Mouse (Mus musculus): ENCODE results near the gene Mrpl22. TPM values are rescaled to one million over a fixed set of nuclear protein-coding genes. Genes with fewer than 3 reads are reported as not detected.
"Not testable (repeated sequence)": the region's sequence is repeated elsewhere in the genome, so short reads cannot be mapped to it uniquely, and the experiment has no call there.

The Mrpl22 gene
- polyA plus RNA-seq, 1 experiment from 2014 or later: 138 TPM

DNA sequence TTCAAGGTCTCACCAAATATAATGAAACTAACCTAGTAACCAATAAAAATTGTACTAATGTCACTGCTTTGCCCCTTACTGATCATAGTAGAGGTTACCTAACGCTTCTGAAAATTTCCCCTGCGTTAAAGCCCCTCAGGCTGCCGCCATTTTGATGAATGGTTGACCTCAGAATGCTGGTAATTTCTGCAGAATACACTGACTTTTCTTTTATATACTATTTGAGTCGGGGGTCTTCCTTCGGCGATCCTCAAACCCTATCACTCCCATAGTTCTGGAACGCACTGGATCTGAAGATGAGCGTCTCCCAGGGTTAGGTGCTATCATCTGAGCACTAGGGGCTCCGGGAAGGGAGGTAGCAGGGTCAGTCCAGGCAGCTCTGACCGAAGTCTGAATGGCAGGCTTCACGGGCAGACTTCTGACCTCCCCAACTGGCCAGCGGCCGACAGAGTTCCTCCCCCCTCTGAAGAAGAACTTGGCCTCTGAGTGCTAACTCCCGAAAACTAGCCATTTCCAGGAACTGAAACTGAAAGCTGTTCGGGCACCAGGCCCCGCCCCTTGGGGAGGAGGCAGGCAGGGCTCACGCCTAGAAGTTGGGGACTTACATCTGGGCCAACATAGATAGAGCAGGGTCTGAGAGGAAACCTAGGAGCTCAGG is 43.1 kb downstream of the Mrpl22 start:
- ATAC-seq (no peak), DNase-seq (ENCODE audit: low spot score) (no peak)
- no peaks in the 10 kb centered on the region for H3K9me3 ChIP-seq (replicated peaks; ENCODE audit: control insufficient read depth, low read length)
- no peaks in the 10 kb centered on the region for H3K4me1 ChIP-seq (ENCODE audit: control insufficient read depth, insufficient read depth, low read length)
- no peak overlapping the region for H3K9ac ChIP-seq (ENCODE audit: low read length)
- H3K27ac ChIP-seq (ENCODE audit: low read depth, low read length): no peak overlapping the region
- H3K27me3 ChIP-seq (replicated peaks; ENCODE audit: control insufficient read depth, insufficient read depth, low read length): 0 out of 2 replicates have a peak, but pooled peaks cover 6% of the 10 kb centered on the region
- peak overlapping the region; percentile 33; the same call in 1 of the 2 replicates for H3K4me2 ChIP-seq (ENCODE audit: low read length)
- H3K4me3 ChIP-seq (ENCODE audit: low read depth, low read length): no peak overlapping the region; the same call in 1 of the 2 replicates
- H3K36me3 ChIP-seq (ENCODE audit: control insufficient read depth, insufficient read depth, low read length): no peaks in the 10 kb centered on the region
- WGBS: 57% methylated on average over 16 of the region's 17 CpGs

DNA sequence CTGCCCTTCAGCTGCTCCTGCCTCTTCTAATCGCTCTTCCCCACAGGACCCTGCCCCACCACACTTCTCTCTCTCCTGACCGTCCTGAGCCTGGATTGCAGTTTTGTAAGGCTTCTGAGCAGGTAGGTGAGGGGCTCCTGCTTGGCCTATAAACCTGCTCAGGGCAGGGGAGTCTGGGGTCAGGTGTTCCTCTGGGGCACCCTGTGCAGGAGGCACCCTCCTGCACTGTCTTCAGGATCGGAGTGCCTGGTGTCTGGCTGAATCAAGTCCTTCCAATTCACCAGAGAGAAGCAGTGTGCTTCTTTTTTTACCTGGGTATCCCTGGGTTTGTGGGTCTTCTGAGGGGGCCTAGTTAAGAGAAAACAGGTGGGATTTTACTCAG is 43.6 kb downstream of the Mrpl22 start:
- H3K27ac ChIP-seq (ENCODE audit: low read depth, low read length); H3K9ac ChIP-seq (ENCODE audit: low read length); H3K4me3 ChIP-seq (ENCODE audit: low read depth, low read length); H3K36me3 ChIP-seq (ENCODE audit: control insufficient read depth, insufficient read depth, low read length); H3K4me1 ChIP-seq (ENCODE audit: control insufficient read depth, insufficient read depth, low read length); H3K4me2 ChIP-seq (ENCODE audit: low read length); H3K9me3 ChIP-seq (replicated peaks; ENCODE audit: control insufficient read depth, low read length); ATAC-seq; H3K27me3 ChIP-seq (replicated peaks; ENCODE audit: control insufficient read depth, insufficient read depth, low read length); DNase-seq (ENCODE audit: low spot score): not testable (repeated sequence)
- WGBS: 55% methylated on average over 2 of the region's 3 CpGs

DNA sequence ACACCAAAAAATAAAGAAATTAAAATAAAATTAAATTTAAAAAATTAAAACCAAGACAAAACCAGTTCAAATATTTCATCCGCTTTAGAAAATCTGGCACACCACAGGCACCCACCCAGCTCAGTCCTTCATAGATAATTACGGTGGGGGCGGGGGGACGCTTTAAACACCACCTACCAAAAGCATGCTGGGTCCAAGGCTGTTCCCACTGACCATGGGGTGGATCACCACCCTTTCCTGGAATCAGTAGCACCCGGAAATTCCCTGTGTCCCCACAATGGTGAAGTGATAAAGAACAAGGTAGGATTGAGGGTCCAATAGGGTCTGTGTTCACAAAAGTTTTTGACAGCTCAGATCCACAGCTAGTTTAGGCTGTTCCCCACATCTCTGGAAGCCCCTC is 44.4 kb downstream of the Mrpl22 start:
- Histone ChIP-seq H3K27ac (ENCODE audit: low read depth, low read length) (no peak overlapping the region), H3K4me1 (ENCODE audit: control insufficient read depth, insufficient read depth, low read length) (no peaks in the 10 kb centered on the region), H3K36me3 (ENCODE audit: control insufficient read depth, insufficient read depth, low read length) (no peaks in the 10 kb centered on the region), H3K9ac (ENCODE audit: low read length) (no peak overlapping the region), H3K27me3 (replicated peaks; ENCODE audit: control insufficient read depth, insufficient read depth, low read length) (0 out of 2 replicates have a peak, but pooled peaks cover 3% of the 10 kb centered on the region), H3K4me2 (ENCODE audit: low read length) (no peak overlapping the region), H3K4me3 (ENCODE audit: low read depth, low read length) (no peak overlapping the region), H3K9me3 (replicated peaks; ENCODE audit: control insufficient read depth, low read length) (no peaks in the 10 kb centered on the region)
- no peak for ATAC-seq
- 84% methylated on average over 5 of the region's 5 CpGs for WGBS
- DNase-seq (ENCODE audit: low spot score): no peak

DNA sequence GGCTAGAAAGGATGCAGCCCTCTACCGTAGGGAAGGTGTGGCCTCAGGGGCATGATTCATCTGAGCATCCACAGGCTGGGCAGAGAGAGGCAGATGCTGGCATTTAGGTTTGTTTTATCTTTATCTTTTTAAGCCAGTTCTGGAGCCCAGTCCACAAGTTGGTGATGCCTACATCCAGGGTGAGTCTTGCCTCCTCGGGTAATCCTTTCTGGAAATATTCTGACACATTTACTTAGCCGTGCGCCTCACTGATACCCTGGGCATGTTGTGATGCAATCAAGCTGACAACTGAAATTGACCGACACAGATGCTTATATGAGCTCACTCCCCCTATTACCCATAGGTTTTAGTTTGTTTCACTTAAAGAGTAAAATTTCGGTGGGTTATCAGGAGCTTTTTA is 45.4 kb downstream of the Mrpl22 start:
- H3K9ac ChIP-seq (ENCODE audit: low read length): no peak overlapping the region
- WGBS: 90% methylated on average over 6 of the region's 6 CpGs
- DNase-seq (ENCODE audit: low spot score): no peak

DNA sequence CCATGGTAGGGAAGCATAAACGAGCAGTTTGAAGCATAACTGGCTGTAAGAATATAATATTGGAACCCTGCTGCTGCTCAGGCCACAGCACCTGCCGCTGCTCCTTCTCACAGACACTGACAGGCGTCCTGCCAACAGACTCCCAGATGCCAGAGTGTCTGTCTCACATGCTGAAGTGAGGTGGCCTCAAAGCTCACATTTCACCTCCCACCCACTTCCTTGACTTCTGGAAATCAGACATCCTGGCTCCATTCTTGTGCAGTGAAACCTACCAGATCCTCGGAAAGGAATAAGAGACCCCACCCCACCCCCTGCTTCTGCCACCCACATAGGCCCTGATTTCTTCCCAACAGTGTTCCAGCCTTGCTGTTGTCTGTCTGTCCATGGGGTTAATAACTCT is 52.3 kb downstream of the Mrpl22 start:
- Histone ChIP-seq H3K36me3 (ENCODE audit: control insufficient read depth, insufficient read depth, low read length) (no peaks in the 10 kb centered on the region), H3K4me1 (ENCODE audit: control insufficient read depth, insufficient read depth, low read length) (no peaks in the 10 kb centered on the region), H3K9ac (ENCODE audit: low read length) (no peak overlapping the region), H3K9me3 (replicated peaks; ENCODE audit: control insufficient read depth, low read length) (no peaks in the 10 kb centered on the region), H3K4me3 (ENCODE audit: low read depth, low read length) (no peak overlapping the region), H3K27ac (ENCODE audit: low read depth, low read length) (no peak overlapping the region), H3K27me3 (replicated peaks; ENCODE audit: control insufficient read depth, insufficient read depth, low read length) (no peaks in the 10 kb centered on the region), H3K4me2 (ENCODE audit: low read length) (no peak overlapping the region)
- ATAC-seq: no peak
- WGBS: 52% methylated on average over 4 of the region's 4 CpGs
- DNase-seq (ENCODE audit: low spot score): no peak

More for the DNA sequence above, 45.4 kb downstream of the Mrpl22 start:
- H3K27ac ChIP-seq (ENCODE audit: low read depth, low read length): no peak overlapping the region
- no peaks in the 10 kb centered on the region for H3K36me3 ChIP-seq (ENCODE audit: control insufficient read depth, insufficient read depth, low read length)
- no peaks in the 10 kb centered on the region for H3K27me3 ChIP-seq (replicated peaks; ENCODE audit: control insufficient read depth, insufficient read depth, low read length)
- no peak overlapping the region for H3K4me3 ChIP-seq (ENCODE audit: low read depth, low read length)
- H3K9me3 ChIP-seq (replicated peaks; ENCODE audit: control insufficient read depth, low read length): no peaks in the 10 kb centered on the region
- H3K4me2 ChIP-seq (ENCODE audit: low read length): no peak overlapping the region
- ATAC-seq: no peak
- H3K4me1 ChIP-seq (ENCODE audit: control insufficient read depth, insufficient read depth, low read length): no peaks in the 10 kb centered on the region

DNA sequence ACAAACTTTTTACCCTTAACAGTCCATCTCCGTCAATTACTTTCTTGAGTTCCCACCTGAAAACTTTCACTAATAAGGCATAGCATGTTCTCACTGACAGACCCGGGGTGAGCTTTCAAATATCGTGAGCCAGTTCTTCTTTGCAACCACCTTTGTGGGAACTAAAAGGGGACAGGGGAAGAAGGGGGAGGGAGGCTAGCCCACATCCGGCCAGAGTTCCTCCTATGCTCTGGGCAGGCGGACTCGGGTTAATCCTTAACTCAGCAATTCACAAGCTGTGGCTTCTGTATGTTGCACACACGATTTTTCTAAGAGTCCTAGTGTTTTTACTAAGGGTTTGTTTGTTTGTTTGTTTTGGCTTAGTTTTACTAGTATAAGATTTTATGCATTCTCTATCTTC is 52.9 kb downstream of the Mrpl22 start:
- Histone ChIP-seq H3K27ac (ENCODE audit: low read depth, low read length) (no peak overlapping the region), H3K27me3 (replicated peaks; ENCODE audit: control insufficient read depth, insufficient read depth, low read length) (no peaks in the 10 kb centered on the region), H3K4me1 (ENCODE audit: control insufficient read depth, insufficient read depth, low read length) (no peaks in the 10 kb centered on the region), H3K9ac (ENCODE audit: low read length) (no peak overlapping the region), H3K9me3 (replicated peaks; ENCODE audit: control insufficient read depth, low read length) (no peaks in the 10 kb centered on the region), H3K4me2 (ENCODE audit: low read length) (no peak overlapping the region), H3K36me3 (ENCODE audit: control insufficient read depth, insufficient read depth, low read length) (no peaks in the 10 kb centered on the region), H3K4me3 (ENCODE audit: low read depth, low read length) (no peak overlapping the region)
- no peak for DNase-seq (ENCODE audit: low spot score)
- ATAC-seq: no peak
- WGBS: 77% methylated on average over 7 of the region's 7 CpGs

DNA sequence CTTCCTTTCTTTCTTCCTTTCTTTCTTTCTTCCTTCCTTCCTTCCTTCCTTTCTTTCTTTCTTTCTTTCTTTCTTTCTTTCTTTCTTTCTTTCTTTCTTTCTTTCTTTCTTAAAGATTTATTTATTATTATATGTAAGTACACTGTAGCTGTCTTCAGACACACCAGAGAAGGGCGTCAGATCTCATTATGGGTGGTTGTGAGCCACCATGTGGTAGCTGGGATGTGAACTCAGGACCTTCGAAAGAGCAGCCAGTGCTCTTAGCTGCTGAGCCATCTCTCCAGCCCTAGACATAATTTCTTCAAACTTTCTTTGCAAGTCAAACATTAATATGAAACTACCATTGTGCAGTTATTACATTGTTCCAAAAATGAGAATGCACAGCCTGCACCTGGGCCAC is 53.4 kb downstream of the Mrpl22 start:
- not testable (repeated sequence) for H3K4me1 ChIP-seq (ENCODE audit: control insufficient read depth, insufficient read depth, low read length); H3K36me3 ChIP-seq (ENCODE audit: control insufficient read depth, insufficient read depth, low read length); H3K27ac ChIP-seq (ENCODE audit: low read depth, low read length); ATAC-seq; H3K4me2 ChIP-seq (ENCODE audit: low read length); H3K9ac ChIP-seq (ENCODE audit: low read length); H3K27me3 ChIP-seq (replicated peaks; ENCODE audit: control insufficient read depth, insufficient read depth, low read length); H3K4me3 ChIP-seq (ENCODE audit: low read depth, low read length); DNase-seq (ENCODE audit: low spot score); H3K9me3 ChIP-seq (replicated peaks; ENCODE audit: control insufficient read depth, low read length)
- 77% methylated on average over 2 of the region's 2 CpGs for WGBS

DNA sequence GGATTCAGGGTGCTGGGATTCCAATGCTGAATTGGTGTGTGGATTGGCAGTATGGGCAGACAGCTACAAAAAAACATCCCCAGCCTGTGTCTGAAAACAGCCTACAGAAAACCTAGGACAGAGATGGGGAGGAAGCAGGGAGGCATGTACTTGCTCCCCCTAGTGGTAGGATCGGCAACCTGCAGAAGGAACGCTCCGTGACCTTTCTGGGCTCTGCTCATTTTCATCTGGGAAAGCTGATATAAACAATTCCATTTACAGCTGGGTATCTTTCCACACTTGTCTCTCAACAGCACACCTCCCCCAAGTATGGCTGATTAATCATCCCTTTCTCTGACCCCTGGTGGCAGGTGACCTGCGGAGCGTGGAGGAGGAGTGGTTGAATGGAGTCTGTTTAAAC is 54.2 kb downstream of the Mrpl22 start:
- H3K27ac ChIP-seq (ENCODE audit: low read depth, low read length): no peak overlapping the region
- H3K27me3 ChIP-seq (replicated peaks; ENCODE audit: control insufficient read depth, insufficient read depth, low read length): no peaks in the 10 kb centered on the region
- H3K4me2 ChIP-seq (ENCODE audit: low read length): no peak overlapping the region
- ATAC-seq (no peak), DNase-seq (ENCODE audit: low spot score) (peak; percentile 64)
- 8% methylated on average over 5 of the region's 5 CpGs for WGBS
- H3K9ac ChIP-seq (ENCODE audit: low read length): no peak overlapping the region
- no peak overlapping the region for H3K4me3 ChIP-seq (ENCODE audit: low read depth, low read length)
- no peaks in the 10 kb centered on the region for H3K9me3 ChIP-seq (replicated peaks; ENCODE audit: control insufficient read depth, low read length)
- no peaks in the 10 kb centered on the region for H3K36me3 ChIP-seq (ENCODE audit: control insufficient read depth, insufficient read depth, low read length)
- no peaks in the 10 kb centered on the region for H3K4me1 ChIP-seq (ENCODE audit: control insufficient read depth, insufficient read depth, low read length)

DNA sequence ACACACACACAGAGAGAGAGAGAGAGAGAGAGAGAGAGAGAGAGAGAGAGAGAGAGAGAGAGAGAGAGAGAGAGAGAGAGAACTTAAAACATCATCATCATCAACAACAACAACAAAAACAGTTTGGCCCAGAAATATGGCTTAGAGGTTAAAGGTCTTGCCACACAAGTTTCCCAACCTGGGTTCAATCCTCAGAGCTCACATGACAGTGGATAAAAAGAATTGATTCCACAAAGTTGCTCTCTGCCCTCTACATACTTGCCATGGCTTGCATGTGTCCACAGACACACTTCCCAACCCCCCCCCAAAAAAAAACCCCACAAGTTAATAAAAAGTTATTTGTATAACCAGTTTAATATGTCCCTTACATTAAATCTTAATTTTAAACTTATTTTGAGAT is 55.0 kb downstream of the Mrpl22 start:
- Histone ChIP-seq H3K9me3 (replicated peaks; ENCODE audit: control insufficient read depth, low read length) (no peaks in the 10 kb centered on the region), H3K4me2 (ENCODE audit: low read length) (no peak overlapping the region), H3K27ac (ENCODE audit: low read depth, low read length) (no peak overlapping the region), H3K4me3 (ENCODE audit: low read depth, low read length) (no peak overlapping the region), H3K4me1 (ENCODE audit: control insufficient read depth, insufficient read depth, low read length) (no peaks in the 10 kb centered on the region), H3K36me3 (ENCODE audit: control insufficient read depth, insufficient read depth, low read length) (no peaks in the 10 kb centered on the region), H3K9ac (ENCODE audit: low read length) (no peak overlapping the region), H3K27me3 (replicated peaks; ENCODE audit: control insufficient read depth, insufficient read depth, low read length) (no peaks in the 10 kb centered on the region)
- no peak for DNase-seq (ENCODE audit: low spot score)
- ATAC-seq: no peak
